Mouse (Mus musculus) E14TG2a.4 (cell line): ENCODE data around the gene Nemp1.

Experiments
- CTCF ChIP-seq: conservative IDR thresholded peaks from 2 replicates; pipeline ENCODE4 v1.5.1; 2014; ENCODE audit warnings: low read length
- NANOG ChIP-seq: IDR thresholded peaks from 2 replicates; pipeline ENCODE4 v1.6.1; 2014; ENCODE audit warnings: borderline replicate concordance, low read length, mixed read lengths

GRCm38 (mm10) chr10:127666501-127667268 is at the start of gene Nemp1:
- TF ChIP-seq CTCF = no peak
- no peak for TF ChIP-seq NANOG
